Mouse (Mus musculus) limb, embryonic 14.5 days (tissue): ENCODE measurements around the gene Mettl16. TPM values are rescaled to one million over a fixed set of nuclear protein-coding genes. Genes with fewer than 3 reads are reported as not detected.

Source experiments
- ATAC-seq: fragments of 200-750 bp; cut with Nextera tagmentation; 2 replicates; pipeline ENCODE4 v1.8.0; 2017; ENCODE audit warnings: low read depth, moderate number of reproducible peaks, moderate TSS enrichment; ENCODE audit not compliant: low FRiP score
- DNase-seq: peaks from one replicate; pipeline ENCODE4 v3.0.0-alpha.2; 2015; ENCODE audit warnings: low spot score
- H3K27ac ChIP-seq: fragments of 300-500 bp; sonication (generic); replicated peaks from 2 replicates; pipeline ENCODE4 v1.5.1; 2014; ENCODE audit warnings: low read depth, mild to moderate bottlenecking, low read length, moderate library complexity, mixed read lengths
- H3K27me3 ChIP-seq: fragments of 300-500 bp; sonication (generic); 2 replicates; pipeline ENCODE4 v1.6.1; 2014; ENCODE audit warnings: low read length, mixed read lengths; ENCODE audit not compliant: control insufficient read depth, insufficient read depth
- H3K36me3 ChIP-seq: fragments of 300-500 bp; sonication (generic); 2 replicates; pipeline ENCODE4 v1.6.1; 2014; ENCODE audit warnings: mild to moderate bottlenecking, low read length, moderate library complexity, mixed read lengths; ENCODE audit not compliant: control insufficient read depth, insufficient read depth
- H3K4me1 ChIP-seq: fragments of 300-500 bp; sonication (generic); 2 replicates; pipeline ENCODE4 v1.6.1; 2014; ENCODE audit warnings: antibody characterized with exemption, low read length, mixed read lengths; ENCODE audit not compliant: control insufficient read depth, insufficient read depth
- H3K4me2 ChIP-seq: fragments of 300-500 bp; sonication (generic); replicated peaks from 2 replicates; pipeline ENCODE4 v1.6.1; 2014; ENCODE audit warnings: low read depth, mild to moderate bottlenecking, low read length, moderate library complexity; ENCODE audit not compliant: severe bottlenecking
- H3K4me3 ChIP-seq: fragments of 300-500 bp; sonication (generic); replicated peaks from 2 replicates; pipeline ENCODE4 v1.5.1; 2014; ENCODE audit warnings: low read length
- H3K9ac ChIP-seq: fragments of 300-500 bp; sonication (generic); 2 replicates; pipeline ENCODE4 v1.6.1; 2014; ENCODE audit warnings: mild to moderate bottlenecking, low read depth, low read length, moderate library complexity; ENCODE audit not compliant: severe bottlenecking
- H3K9me3 ChIP-seq: fragments of 300-500 bp; sonication (generic); 2 replicates; pipeline ENCODE4 v1.6.1; 2016; ENCODE audit warnings: low read length; ENCODE audit not compliant: control insufficient read depth
- POLR2A ChIP-seq: fragments of 200-500 bp; IDR thresholded peaks from 2 replicates; pipeline ENCODE4 v1.8.0; 2012; ENCODE audit warnings: inconsistent platforms, mild to moderate bottlenecking, moderate library complexity, borderline replicate concordance; ENCODE audit not compliant: insufficient read depth, insufficient read length; ENCODE audit errors: extremely low read depth
- WGBS: fragments of 180-500 bp; shearing (Covaris S2); extraction: QIAGEN DNeasy Blood & Tissue Kit; methylation state at CpG from one replicate; pipeline ENCODE4 v1.1.7; 2014; 5-methylcytosine and 5-hydroxymethylcytosine counted together
- polyA plus RNA-seq, 2 experiments: library from polyadenylated mRNA; depleted of rRNA in 1 of 2; stranded (reverse) in 1 of 2; unstranded in 1 of 2; fragments of >200 nt; fragmentation: Nextera tagmentation in 1 of 2; extraction: Ambion mirVana in 1 of 2; gene quantifications; 2 replicates each; pipeline versions ENCODE4 v1.2.1 to v1.2.3; 2012 to 2014

Gene Mettl16
- polyA plus RNA-seq, 2 experiments: 17.0 to 30.9 TPM

DNA sequence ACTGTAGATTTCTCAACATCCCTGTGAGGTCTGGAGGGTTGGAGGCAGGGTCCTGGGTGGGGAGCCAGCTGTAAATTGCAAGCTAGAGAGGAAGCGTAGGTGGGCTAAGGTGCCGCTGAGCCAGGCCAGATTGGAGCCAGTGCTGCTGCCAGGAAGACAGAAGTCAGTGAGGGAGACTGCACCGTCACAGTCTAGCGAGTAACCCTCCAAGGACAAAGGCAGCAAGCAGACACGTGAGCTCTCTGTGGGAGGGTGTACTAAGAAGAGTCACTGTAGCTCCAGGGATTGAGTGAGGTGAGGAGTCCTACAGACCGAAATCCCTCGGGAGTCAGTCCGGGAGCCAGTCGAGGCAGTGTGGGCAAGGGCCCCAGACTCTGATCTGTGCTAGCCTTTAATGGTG, 70.7 kb downstream of the Mettl16 start:
- Histone ChIP-seq H3K4me3 (no peak overlapping the region), H3K36me3 (peaks cover 52% of the 10 kb centered on the region), H3K9me3 (peaks cover 4% of the 10 kb centered on the region; the same call in 1 of the 2 replicates), H3K27me3 (no peaks in the 10 kb centered on the region), H3K4me1 (peaks cover 16% of the 10 kb centered on the region; the same call in 1 of the 2 replicates), H3K27ac (no peak overlapping the region), H3K4me2 (no peak overlapping the region), H3K9ac (no peak overlapping the region)
- no peak for DNase-seq
- ATAC-seq: no peak
- 87% methylated on average over 9 of the region's 9 CpGs for WGBS
- no peak for TF ChIP-seq POLR2A

DNA sequence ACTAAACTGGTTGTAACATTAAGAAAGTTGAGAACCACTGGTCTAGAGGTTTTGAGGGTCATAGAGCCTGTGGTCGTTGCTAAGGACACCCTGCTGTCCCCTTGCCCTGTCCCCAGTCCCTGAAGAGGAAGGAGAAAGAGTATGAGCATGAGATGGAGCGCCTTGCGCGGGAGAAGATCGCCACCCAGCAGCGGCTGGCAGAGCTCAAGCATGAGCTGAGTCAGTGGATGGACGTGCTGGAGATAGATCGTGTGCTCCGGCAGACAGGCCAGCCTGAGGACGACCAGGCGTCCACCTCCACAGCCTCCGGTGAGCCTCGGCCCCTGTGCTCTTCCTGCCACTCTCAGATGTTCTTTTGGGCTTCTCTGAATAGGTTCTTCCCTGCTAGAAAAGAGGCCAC, 71.4 kb downstream of the Mettl16 start:
- Histone ChIP-seq H3K9ac (no peak overlapping the region), H3K27ac (no peak overlapping the region), H3K4me3 (no peak overlapping the region), H3K4me1 (peaks cover 12% of the 10 kb centered on the region; the same call in 1 of the 2 replicates), H3K27me3 (no peaks in the 10 kb centered on the region), H3K36me3 (peaks cover 47% of the 10 kb centered on the region), H3K9me3 (peaks cover 4% of the 10 kb centered on the region; the same call in 1 of the 2 replicates), H3K4me2 (no peak overlapping the region)
- WGBS: 80% methylated on average over 13 of the region's 13 CpGs
- TF ChIP-seq POLR2A: no peak
- ATAC-seq (no peak), DNase-seq (no peak)

DNA sequence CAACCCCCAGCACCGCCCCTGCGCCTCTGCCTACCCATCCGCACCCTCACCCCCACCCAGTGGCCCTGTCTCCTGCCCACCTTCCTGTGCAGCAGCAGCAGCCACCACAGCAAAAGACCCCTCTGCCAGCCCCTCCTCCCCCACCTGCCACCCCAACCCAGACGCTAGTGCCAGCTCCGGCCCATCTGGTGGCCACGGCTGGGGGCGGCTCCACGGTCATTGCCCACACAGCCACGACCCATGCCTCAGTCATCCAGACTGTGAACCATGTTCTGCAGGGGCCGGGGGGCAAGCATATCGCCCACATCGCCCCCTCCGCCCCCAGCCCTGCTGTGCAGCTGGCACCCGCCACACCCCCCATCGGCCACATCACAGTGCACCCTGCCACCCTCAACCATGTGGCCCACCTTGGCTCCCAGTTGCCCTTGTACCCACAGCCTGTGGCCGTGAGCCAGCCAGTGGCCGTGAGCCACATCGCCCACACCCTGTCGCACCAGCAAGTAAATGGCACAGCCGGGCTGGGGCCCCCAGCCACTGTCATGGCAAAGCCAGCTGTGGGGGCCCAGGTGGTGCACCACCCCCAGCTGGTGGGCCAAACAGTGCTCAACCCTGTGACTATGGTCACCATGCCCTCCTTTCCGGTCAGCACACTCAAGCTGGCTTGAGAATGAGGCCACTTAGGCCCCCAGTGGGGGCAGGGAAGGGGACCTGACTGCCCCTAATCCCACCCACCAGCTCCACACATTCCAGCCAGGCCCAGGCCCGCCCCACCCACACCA, 72.2 kb downstream of the Mettl16 start:
- H3K9me3 ChIP-seq: peaks cover 4% of the 10 kb centered on the region; the same call in 1 of the 2 replicates
- no peak overlapping the region for H3K4me3 ChIP-seq
- TF ChIP-seq POLR2A: no peak
- no peak overlapping the region for H3K4me2 ChIP-seq
- ATAC-seq (no peak), DNase-seq (no peak)
- H3K27me3 ChIP-seq: no peaks in the 10 kb centered on the region
- H3K4me1 ChIP-seq: 0 out of 2 replicates have a peak, but pooled peaks cover 7% of the 10 kb centered on the region
- H3K27ac ChIP-seq: no peak overlapping the region
- no peak overlapping the region for H3K9ac ChIP-seq
- H3K36me3 ChIP-seq: peaks cover 47% of the 10 kb centered on the region
- 89% methylated on average over 17 of the region's 22 CpGs for WGBS

DNA sequence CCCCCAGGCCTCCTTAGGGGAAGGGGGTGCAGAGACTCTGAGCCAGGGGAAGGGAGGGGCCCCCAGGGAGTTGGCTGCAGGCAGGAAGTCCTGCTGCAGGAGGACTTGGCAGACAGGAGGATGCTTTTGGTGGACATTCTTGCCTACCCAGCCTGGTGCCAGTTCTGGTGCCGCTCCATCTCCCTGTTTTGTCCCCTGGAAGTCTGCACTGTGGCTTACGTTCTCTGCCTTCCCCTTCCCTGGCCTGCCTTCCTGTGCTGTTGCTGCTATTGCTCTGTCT, 72.7 kb downstream of the Mettl16 start:
- Histone ChIP-seq H3K4me2 (no peak overlapping the region), H3K4me1 (0 out of 2 replicates have a peak, but pooled peaks cover 7% of the 10 kb centered on the region), H3K4me3 (no peak overlapping the region), H3K27me3 (no peaks in the 10 kb centered on the region), H3K9ac (peak overlapping the region; percentile 21; the same call in 1 of the 2 replicates), H3K9me3 (peaks cover 4% of the 10 kb centered on the region; the same call in 1 of the 2 replicates), H3K36me3 (peaks cover 47% of the 10 kb centered on the region), H3K27ac (no peak overlapping the region)
- ATAC-seq (no peak), DNase-seq (no peak)
- TF ChIP-seq POLR2A: no peak
- WGBS: 75% methylated on average over 2 of the region's 2 CpGs

DNA sequence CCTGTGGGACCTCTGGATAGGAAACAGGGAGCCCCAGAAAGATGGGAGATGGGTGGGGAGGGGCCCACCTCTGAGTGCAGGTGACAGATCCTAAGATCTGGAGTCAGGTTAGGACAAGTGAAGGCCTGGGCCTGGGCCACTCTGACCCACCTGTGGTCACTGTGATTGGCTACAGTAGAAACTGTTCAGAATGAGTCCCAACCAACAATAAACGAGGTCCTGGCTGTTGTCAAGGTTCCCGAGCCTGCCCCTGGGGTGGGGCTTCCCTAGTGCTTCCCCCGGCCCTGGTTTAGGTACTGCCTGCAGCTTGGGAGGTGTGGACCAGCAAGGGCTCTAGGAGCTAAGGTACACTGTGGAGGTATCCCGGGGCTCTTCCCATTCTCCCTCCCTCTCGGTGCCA, 73.1 kb downstream of the Mettl16 start:
- Histone ChIP-seq H3K27me3 (no peaks in the 10 kb centered on the region), H3K4me2 (no peak overlapping the region)

More for the DNA sequence above, 73.1 kb downstream of the Mettl16 start:
- H3K9me3 ChIP-seq: peaks cover 4% of the 10 kb centered on the region; the same call in 1 of the 2 replicates
- H3K27ac ChIP-seq: no peak overlapping the region
- H3K9ac ChIP-seq: peak overlapping the region; percentile 21; the same call in 1 of the 2 replicates
- peaks cover 47% of the 10 kb centered on the region for H3K36me3 ChIP-seq
- no peak for TF ChIP-seq POLR2A
- H3K4me1 ChIP-seq: 0 out of 2 replicates have a peak, but pooled peaks cover 7% of the 10 kb centered on the region
- H3K4me3 ChIP-seq: no peak overlapping the region
- 41% methylated on average over 5 of the region's 5 CpGs for WGBS
- DNase-seq (no peak), ATAC-seq (no peak)
